Mouse (Mus musculus) lung, postnatal 36 days (tissue): Measurements from ENCODE around the gene Tex45.

Experiments
- DNase-seq: peaks from one replicate; pipeline ENCODE4 v3.0.0; 2022; ENCODE audit warnings: mixed read lengths

Tex45 gene

GRCm38 (mm10) chr8:3470562-3470961 lies at the start of gene Tex45:
Gene Tex45, plus strand, starts transcription at chr8:3470862.
- DNase-seq = no peak

GRCm38 (mm10) chr8:3421507-3421906 lies 49.2 kb upstream of the Tex45 start:
- DNase-seq = no peak

- DNase-seq = peak; percentile 46
Measured at GRCm38 (mm10) chr8:3425217-3425616, 45.4 kb upstream of the Tex45 start.

GRCm38 (mm10) chr8:3426211-3426610 lies 44.5 kb upstream of the Tex45 start:
- peak; percentile 36 for DNase-seq

GRCm38 (mm10) chr8:3428426-3428825 lies 42.2 kb upstream of the Tex45 start:
- no peak for DNase-seq

- peak; percentile 78 for DNase-seq
Measured at GRCm38 (mm10) chr8:3429966-3430365, 40.7 kb upstream of the Tex45 start.

GRCm38 (mm10) chr8:3431113-3431512 lies 39.5 kb upstream of the Tex45 start:
- DNase-seq = no peak

GRCm38 (mm10) chr8:3436492-3436891 lies 34.2 kb upstream of the Tex45 start:
- no peak for DNase-seq

GRCm38 (mm10) chr8:3439510-3439909 lies 31.2 kb upstream of the Tex45 start:
- no peak for DNase-seq

- no peak for DNase-seq
Measured at GRCm38 (mm10) chr8:3449226-3449625, 21.4 kb upstream of the Tex45 start.

- DNase-seq = peak; percentile 50
Measured at GRCm38 (mm10) chr8:3450670-3451069, 20.0 kb upstream of the Tex45 start.

GRCm38 (mm10) chr8:3451992-3452391 lies 18.7 kb upstream of the Tex45 start:
- DNase-seq = no peak

- DNase-seq = no peak
Measured at GRCm38 (mm10) chr8:3463248-3463647, 7.4 kb upstream of the Tex45 start.

- DNase-seq = peak; percentile 66
Measured at GRCm38 (mm10) chr8:3464309-3464708, 6.4 kb upstream of the Tex45 start.

- DNase-seq = peak; percentile 100
Measured at GRCm38 (mm10) chr8:3467006-3467885, 3.4 kb upstream of the Tex45 start, which contains the start of gene Pex11g. Gene Pex11g, minus strand, starts transcription at chr8:3467680.

GRCm38 (mm10) chr8:3467886-3468545 lies 2.6 kb upstream of the Tex45 start:
- DNase-seq = no peak

GRCm38 (mm10) chr8:3468838-3469237 lies 1.8 kb upstream of the Tex45 start:
- DNase-seq = peak; percentile 30

GRCm38 (mm10) chr8:3475715-3476429 lies 5.2 kb downstream of the Tex45 start:
- DNase-seq = no peak

GRCm38 (mm10) chr8:3480221-3480785 lies 9.6 kb downstream of the Tex45 start:
- DNase-seq = peak; percentile 25

GRCm38 (mm10) chr8:3481605-3482004 lies 10.9 kb downstream of the Tex45 start:
- peak; percentile 53 for DNase-seq

- DNase-seq = no peak
Measured at GRCm38 (mm10) chr8:3482240-3482740, 11.6 kb downstream of the Tex45 start.

GRCm38 (mm10) chr8:3483546-3483945 lies 12.9 kb downstream of the Tex45 start:
- DNase-seq = peak; percentile 56

- no peak for DNase-seq
Measured at GRCm38 (mm10) chr8:3485192-3485591, 14.5 kb downstream of the Tex45 start.
